ENCODE assay signal across 24 mouse cellular contexts in genomic region chr3:103417781-103418180, GRCm38 (mm10).
"Had no signal": no experiment of that assay in that cellular context is flagged by ENCODE, and none has a peak within 500 bp of the region (broad histone marks: within the 10 kb centered on the region; RNA-seq: fewer than 3 reads in every experiment).

No protein-coding gene starts in this region.

- H3K27ac ChIP-seq: kidney, embryonic 15.5 days; left cerebral cortex, adult 2 months; limb, embryonic 12.5 days; liver, embryonic 12.5 days; liver, embryonic 15.5 days; lung, embryonic 15.5 days; midbrain, embryonic 10.5 days; neural tube, embryonic 12.5 days; neural tube, embryonic 15.5 days had no signal

- H3K9me3 ChIP-seq: kidney, embryonic 15.5 days; limb, embryonic 12.5 days; liver, embryonic 12.5 days; liver, embryonic 15.5 days; lung, embryonic 15.5 days; megakaryocyte, embryonic 14.5 days; midbrain, embryonic 10.5 days; neural tube, embryonic 12.5 days; neural tube, embryonic 15.5 days had no signal

- H3K4me3 ChIP-seq: kidney, embryonic 15.5 days; left cerebral cortex, adult 2 months; limb, embryonic 12.5 days; liver, embryonic 12.5 days; liver, embryonic 15.5 days; lung, embryonic 15.5 days; megakaryocyte, embryonic 14.5 days; midbrain, embryonic 10.5 days; neural tube, embryonic 12.5 days; neural tube, embryonic 15.5 days had no signal

- H3K36me3 ChIP-seq: kidney, embryonic 15.5 days; limb, embryonic 12.5 days; liver, embryonic 12.5 days; liver, embryonic 15.5 days; lung, embryonic 15.5 days; midbrain, embryonic 10.5 days; neural tube, embryonic 12.5 days; neural tube, embryonic 15.5 days had no signal

- DNase-seq: kidney, adult 8-10 months; kidney, postnatal 10 days; kidney, postnatal 36 days; layer of hippocampus, postnatal 36 days; liver; lung, adult 18-20 months; lung, postnatal 10 days; lung, postnatal 36 days; midbrain, embryonic 14.5 days; right cerebral cortex, adult 18-20 months; right cerebral cortex, postnatal 14 days; right cerebral cortex, postnatal 4 days; thymus, adult 18-20 months; thymus, postnatal 36 days had no signal

- H3K9ac ChIP-seq: kidney, embryonic 15.5 days; limb, embryonic 12.5 days; liver, embryonic 12.5 days; liver, embryonic 15.5 days; lung, embryonic 15.5 days; neural tube, embryonic 12.5 days; neural tube, embryonic 15.5 days had no signal

- H3K27me3 ChIP-seq: kidney, embryonic 15.5 days; limb, embryonic 12.5 days; liver, embryonic 12.5 days; liver, embryonic 15.5 days; lung, embryonic 15.5 days; neural tube, embryonic 12.5 days; neural tube, embryonic 15.5 days had no signal

- H3K4me2 ChIP-seq: kidney, embryonic 15.5 days; limb, embryonic 12.5 days; liver, embryonic 12.5 days; liver, embryonic 15.5 days; lung, embryonic 15.5 days; neural tube, embryonic 12.5 days; neural tube, embryonic 15.5 days had no signal

- ATAC-seq: liver, embryonic 12.5 days had no signal

- H3K4me1 ChIP-seq: liver, embryonic 12.5 days; liver, embryonic 15.5 days had no signal
